Mouse (Mus musculus) midbrain, embryonic 11.5 days (tissue): ENCODE results near the gene Prpf40b. TPM values are rescaled to one million over a fixed set of nuclear protein-coding genes. Genes with fewer than 3 reads are reported as not detected.

Source experiments
- ATAC-seq: fragments of 200-750 bp; cut with Nextera tagmentation; 2 replicates; pipeline ENCODE4 v1.8.0; 2017; ENCODE audit warnings: moderate TSS enrichment, moderate library complexity; ENCODE audit not compliant: low FRiP score
- DNase-seq: peaks from one replicate; pipeline ENCODE4 v3.0.0; 2015; ENCODE audit warnings: low spot score; ENCODE audit errors: missing footprints
- H3K27ac ChIP-seq: fragments of 300-500 bp; sonication (generic); 2 replicates; pipeline ENCODE4 v1.5.1; 2014; ENCODE audit warnings: low read depth, low read length
- H3K27me3 ChIP-seq: fragments of 300-500 bp; sonication (generic); 2 replicates; pipeline ENCODE4 v1.6.1; 2014; ENCODE audit warnings: mild to moderate bottlenecking, low read length, moderate library complexity, mixed read lengths; ENCODE audit not compliant: control insufficient read depth, insufficient read depth
- H3K36me3 ChIP-seq: fragments of 300-500 bp; sonication (generic); 2 replicates; pipeline ENCODE4 v1.6.1; 2014; ENCODE audit warnings: mild to moderate bottlenecking, low read length, moderate library complexity, mixed read lengths; ENCODE audit not compliant: control insufficient read depth, insufficient read depth
- H3K4me1 ChIP-seq: fragments of 300-500 bp; sonication (generic); 2 replicates; pipeline ENCODE4 v1.6.1; 2014; ENCODE audit warnings: low read length; ENCODE audit not compliant: control insufficient read depth, insufficient read depth
- H3K4me2 ChIP-seq: fragments of 300-500 bp; sonication (generic); 2 replicates; pipeline ENCODE4 v1.6.1; 2014; ENCODE audit warnings: mild to moderate bottlenecking, moderate library complexity
- H3K4me3 ChIP-seq: fragments of 300-500 bp; sonication (generic); 2 replicates; pipeline ENCODE4 v1.5.1; 2014; ENCODE audit warnings: low read depth, low read length
- H3K9ac ChIP-seq: fragments of 300-500 bp; sonication (generic); 2 replicates; pipeline ENCODE4 v1.6.1; 2014; ENCODE audit warnings: low read length
- H3K9me3 ChIP-seq: fragments of 300-500 bp; sonication (generic); 2 replicates; pipeline ENCODE4 v1.6.1; 2016; ENCODE audit warnings: low read length; ENCODE audit not compliant: control insufficient read depth
- WGBS: fragments of 180-500 bp; shearing (Covaris S2); extraction: QIAGEN DNeasy Blood & Tissue Kit; methylation state at CpG from one replicate; pipeline ENCODE4 v1.1.7; 2014; 5-methylcytosine and 5-hydroxymethylcytosine counted together
- polyA plus RNA-seq: library from polyadenylated mRNA; unstranded; fragments of >200 nt; fragmentation: Nextera tagmentation; extraction: Ambion mirVana; gene quantifications from 2 replicates; pipeline ENCODE4 v1.2.1, GENCODE M21; 2014

The Prpf40b gene
- polyA plus RNA-seq, 1 experiment from 2014 or later, result 41.6 TPM

- DNase-seq (no peak), ATAC-seq (no peak)
- no peak overlapping the region for H3K4me2 ChIP-seq
- no peak overlapping the region for H3K4me3 ChIP-seq
- H3K9me3 ChIP-seq, result no peaks in the 10 kb centered on the region
- H3K36me3 ChIP-seq, result peaks cover 31% of the 10 kb centered on the region
- no peak overlapping the region for H3K27ac ChIP-seq
- no peaks in the 10 kb centered on the region for H3K27me3 ChIP-seq
- 86% methylated on average over 9 of the region's 9 CpGs for WGBS
- no peak overlapping the region for H3K9ac ChIP-seq
- H3K4me1 ChIP-seq, result no peaks in the 10 kb centered on the region
Observed at GRCm38 (mm10) chr15:99320978-99321377, 26.1 kb downstream of the Prpf40b start.

GRCm38 (mm10) chr15:99324151-99324550, 29.3 kb downstream of the Prpf40b start:
- 86% methylated on average over 9 of the region's 9 CpGs for WGBS
- Histone ChIP-seq H3K4me2 (no peak overlapping the region), H3K27ac (no peak overlapping the region), H3K9me3 (no peaks in the 10 kb centered on the region), H3K27me3 (no peaks in the 10 kb centered on the region), H3K9ac (no peak overlapping the region), H3K36me3 (peaks cover 19% of the 10 kb centered on the region), H3K4me3 (no peak overlapping the region), H3K4me1 (no peaks in the 10 kb centered on the region)
- DNase-seq (no peak), ATAC-seq (no peak)

- H3K27me3 ChIP-seq, result no peaks in the 10 kb centered on the region
- H3K4me2 ChIP-seq, result no peak overlapping the region
- H3K27ac ChIP-seq, result no peak overlapping the region
- H3K9me3 ChIP-seq, result no peaks in the 10 kb centered on the region
- H3K36me3 ChIP-seq, result peaks cover 19% of the 10 kb centered on the region
- 93% methylated on average over 6 of the region's 6 CpGs for WGBS
- no peak overlapping the region for H3K9ac ChIP-seq
- DNase-seq, result no peak
- no peak overlapping the region for H3K4me3 ChIP-seq
- no peaks in the 10 kb centered on the region for H3K4me1 ChIP-seq
- no peak for ATAC-seq
Observed at GRCm38 (mm10) chr15:99325598-99325997, 30.7 kb downstream of the Prpf40b start.

GRCm38 (mm10) chr15:99326407-99326806, 31.5 kb downstream of the Prpf40b start:
- Histone ChIP-seq H3K4me2 (no peak overlapping the region), H3K9me3 (no peaks in the 10 kb centered on the region), H3K4me3 (no peak overlapping the region), H3K36me3 (peaks cover 16% of the 10 kb centered on the region), H3K27ac (no peak overlapping the region), H3K9ac (no peak overlapping the region), H3K4me1 (no peaks in the 10 kb centered on the region; the same call in 1 of the 2 replicates), H3K27me3 (no peaks in the 10 kb centered on the region)
- 72% methylated on average over 2 of the region's 2 CpGs for WGBS
- DNase-seq (no peak), ATAC-seq (no peak)

GRCm38 (mm10) chr15:99326959-99327358, 32.1 kb downstream of the Prpf40b start:
- Histone ChIP-seq H3K4me2 (no peak overlapping the region), H3K36me3 (peaks cover 13% of the 10 kb centered on the region), H3K27ac (no peak overlapping the region), H3K9ac (no peak overlapping the region), H3K4me3 (no peak overlapping the region), H3K9me3 (no peaks in the 10 kb centered on the region), H3K27me3 (no peaks in the 10 kb centered on the region), H3K4me1 (no peaks in the 10 kb centered on the region; the same call in 1 of the 2 replicates)
- 69% methylated on average over 1 of the region's 1 CpGs for WGBS
- ATAC-seq, result no peak
- no peak for DNase-seq

GRCm38 (mm10) chr15:99328011-99328410, 33.1 kb downstream of the Prpf40b start:
- Histone ChIP-seq H3K9ac (no peak overlapping the region), H3K9me3 (no peaks in the 10 kb centered on the region), H3K4me1 (no peaks in the 10 kb centered on the region; the same call in 1 of the 2 replicates), H3K27ac (no peak overlapping the region), H3K36me3 (peaks cover 13% of the 10 kb centered on the region), H3K27me3 (no peaks in the 10 kb centered on the region), H3K4me3 (no peak overlapping the region), H3K4me2 (no peak overlapping the region)
- no peak for DNase-seq
- no peak for ATAC-seq
- 96% methylated on average over 5 of the region's 5 CpGs for WGBS

GRCm38 (mm10) chr15:99330324-99330723, 35.4 kb downstream of the Prpf40b start:
- no peak overlapping the region for H3K9ac ChIP-seq
- H3K27me3 ChIP-seq, result no peaks in the 10 kb centered on the region
- peaks cover 7% of the 10 kb centered on the region; the same call in 1 of the 2 replicates for H3K36me3 ChIP-seq
- no peaks in the 10 kb centered on the region; the same call in 1 of the 2 replicates for H3K4me1 ChIP-seq
- H3K9me3 ChIP-seq, result no peaks in the 10 kb centered on the region
- no peak for DNase-seq
- no peak for ATAC-seq
- WGBS, result 75% methylated on average over 2 of the region's 2 CpGs
- H3K4me2 ChIP-seq, result no peak overlapping the region
- no peak overlapping the region for H3K27ac ChIP-seq
- no peak overlapping the region for H3K4me3 ChIP-seq

- H3K27me3 ChIP-seq, result no peaks in the 10 kb centered on the region
- H3K4me3 ChIP-seq, result no peak overlapping the region
- no peak overlapping the region for H3K27ac ChIP-seq
- WGBS, result 51% methylated on average over 5 of the region's 5 CpGs
- H3K9ac ChIP-seq, result no peak overlapping the region
- DNase-seq, result no peak
- H3K4me2 ChIP-seq, result no peak overlapping the region
- 0 out of 2 replicates have a peak, but pooled peaks cover 2% of the 10 kb centered on the region for H3K36me3 ChIP-seq
- no peak for ATAC-seq
- no peaks in the 10 kb centered on the region; the same call in 1 of the 2 replicates for H3K4me1 ChIP-seq
- no peaks in the 10 kb centered on the region for H3K9me3 ChIP-seq
Observed at GRCm38 (mm10) chr15:99331341-99331740, 36.5 kb downstream of the Prpf40b start.

GRCm38 (mm10) chr15:99332111-99332510, 37.2 kb downstream of the Prpf40b start:
- H3K27me3 ChIP-seq, result no peaks in the 10 kb centered on the region
- H3K27ac ChIP-seq, result no peak overlapping the region
- no peak for ATAC-seq
- H3K4me2 ChIP-seq, result no peak overlapping the region
- H3K9ac ChIP-seq, result no peak overlapping the region
- no peak overlapping the region for H3K4me3 ChIP-seq
- H3K36me3 ChIP-seq, result 0 out of 2 replicates have a peak, but pooled peaks cover 2% of the 10 kb centered on the region
- H3K9me3 ChIP-seq, result no peaks in the 10 kb centered on the region
- no peaks in the 10 kb centered on the region; the same call in 1 of the 2 replicates for H3K4me1 ChIP-seq
- no peak for DNase-seq
